Mouse (Mus musculus): ENCODE measurements around the gene Il6ra.

DNA sequence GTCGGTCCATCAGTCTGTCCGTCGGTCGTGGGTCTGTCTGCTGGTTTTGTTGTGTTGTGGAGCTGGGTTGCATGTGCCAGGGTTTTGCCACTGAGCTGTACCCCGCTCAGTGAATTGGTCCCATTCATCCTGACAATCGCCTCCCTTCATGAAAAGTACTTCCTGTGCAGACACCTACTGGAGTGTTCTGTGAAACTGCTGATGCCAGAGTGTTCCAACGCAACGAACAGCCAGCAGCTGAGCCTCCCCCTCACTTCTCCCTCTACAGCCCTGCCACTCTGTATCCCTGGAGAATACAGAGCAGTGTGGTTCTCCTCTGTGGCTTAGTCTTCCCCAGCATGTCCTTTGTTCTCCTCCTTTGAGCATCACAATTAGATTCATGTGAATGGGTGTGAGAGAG, 54.1 kb downstream of the Il6ra start:
- TF ChIP-seq CTCF (IDR thresholded peaks at IDR 0.05; ENCODE audit: low read depth, low read length) (no peak), GATA2 (IDR thresholded peaks at IDR 0.05; ENCODE audit: borderline replicate concordance, low read depth, low read length) (no peak), GATA1 (IDR thresholded peaks at IDR 0.05; ENCODE audit: borderline replicate concordance, low read length) (no peak), TAL1 (conservative IDR thresholded peaks at IDR 0.05; ENCODE audit: low read depth, low read length) (no peak)

All from G1E (cell line).